Mouse (Mus musculus) ES-Bruce4 (cell line): ENCODE measurements around the gene Coro1b.

Experiments
- CTCF ChIP-seq: IDR thresholded peaks from one replicate; pipeline ENCODE4 v1.8.1; 2011; ENCODE audit warnings: low read depth, low read length
- EP300 ChIP-seq: IDR thresholded peaks from 2 replicates; pipeline ENCODE4 v1.6.1; 2011; ENCODE audit warnings: low read depth, low read length; ENCODE audit not compliant: insufficient read depth
- POLR2A ChIP-seq: IDR thresholded peaks from one replicate; pipeline ENCODE4 v1.8.1; 2011; ENCODE audit warnings: low read length; ENCODE audit not compliant: insufficient read depth

DNA sequence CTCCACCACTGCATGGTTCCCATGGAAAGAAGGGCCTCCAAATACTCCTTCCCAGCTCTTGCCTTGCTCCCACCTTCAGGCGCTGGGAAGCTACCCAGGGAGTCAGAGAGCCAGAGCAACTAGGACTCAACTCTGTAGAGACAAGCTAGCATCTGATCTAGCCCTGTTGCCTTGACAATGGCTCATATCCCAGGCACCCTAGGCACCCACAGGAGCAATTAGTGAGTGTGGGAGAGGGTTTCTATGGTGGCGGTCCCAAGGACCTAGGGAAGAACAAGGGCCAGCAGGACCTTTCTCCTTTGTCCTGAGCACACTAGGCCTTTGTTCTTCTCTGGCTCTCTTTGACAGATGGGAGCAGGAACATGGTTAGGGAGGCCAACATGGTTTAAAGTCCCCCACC lies 35.3 kb downstream of the Coro1b start:
- TF ChIP-seq POLR2A (no peak), CTCF (no peak), EP300 (no peak)
